9 mouse cellular contexts compared by ENCODE assay signal in the genomic region with DNA sequence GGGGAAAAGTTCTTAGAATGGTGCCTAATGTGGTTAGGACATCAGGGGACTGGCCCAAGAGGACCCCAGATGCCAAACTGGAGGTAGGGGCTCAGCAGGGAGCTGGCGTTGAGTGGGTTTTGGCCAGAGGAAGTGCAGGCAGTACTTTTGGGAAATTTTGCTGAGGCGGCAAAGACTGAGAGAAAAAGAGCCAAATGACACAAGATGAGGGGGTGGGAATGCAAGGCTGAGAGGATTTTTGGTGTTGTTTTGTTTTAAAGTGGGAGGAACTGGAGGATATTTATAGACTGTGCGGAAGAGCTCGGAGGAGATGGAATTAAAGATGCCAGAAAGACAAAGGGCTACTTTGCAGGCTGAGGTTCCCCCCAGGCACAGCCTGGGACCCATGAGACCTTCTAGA. TPM values are rescaled to one million over a fixed set of nuclear protein-coding genes. Genes with fewer than 3 reads are reported as not detected.
A peak's percentile ranks its signal among the peaks of the same experiment; 100 is the strongest.
DNase-seq lines count a peak whose midpoint lies in the region; ATAC-seq and TF ChIP-seq lines count a peak whose summit lies in the region.
"Had no signal": no experiment of that assay in that cellular context is flagged by ENCODE, and none has a peak within 500 bp of the region (broad histone marks: within the 10 kb centered on the region; RNA-seq: fewer than 3 reads in every experiment).

No protein-coding gene starts in this region.

- DNase-seq in embryo, embryonic 10.5 days (ENCODE audit: low spot score), result peak; percentile 3
- no peak for DNase-seq in embryo, embryonic 11 days
- DNase-seq in limb, embryonic 10.5 days (ENCODE audit: low spot score), result no peak
- no peak for DNase-seq in natural killer cell, adult 2 months (ENCODE audit: low spot score in 2 of 2)

- no peak overlapping the region for H3K4me2 ChIP-seq in limb, embryonic 12.5 days
- no peak overlapping the region for H3K4me2 ChIP-seq in embryonic facial prominence, embryonic 15.5 days (replicated peaks)

- no peak overlapping the region for H3K9ac ChIP-seq in limb, embryonic 12.5 days (replicated peaks)
- no peak overlapping the region for H3K9ac ChIP-seq in embryonic facial prominence, embryonic 15.5 days

- H3K4me1 ChIP-seq in limb, embryonic 12.5 days (replicated peaks), result peaks cover 18% of the 10 kb centered on the region
- H3K4me1 ChIP-seq in limb, embryonic 10.5 days, result peaks cover 24% of the 10 kb centered on the region
- H3K4me1 ChIP-seq in embryonic facial prominence, embryonic 15.5 days, result 0 out of 2 replicates have a peak, but pooled peaks cover 4% of the 10 kb centered on the region
- no peaks in the 10 kb centered on the region for H3K4me1 ChIP-seq in small intestine, adult 2 months (ENCODE audit: control insufficient read depth, insufficient read depth, insufficient read length, low read length)

- no peak overlapping the region for H3K4me3 ChIP-seq in limb, embryonic 12.5 days (replicated peaks)
- no peak overlapping the region for H3K4me3 ChIP-seq in limb, embryonic 10.5 days
- H3K4me3 ChIP-seq in embryonic facial prominence, embryonic 15.5 days (replicated peaks), result no peak overlapping the region
- H3K4me3 ChIP-seq in small intestine, adult 2 months (ENCODE audit: low read depth, low read length), result no peak overlapping the region

- peak overlapping the region; percentile 62 for H3K27ac ChIP-seq in limb, embryonic 12.5 days
- no peak overlapping the region for H3K27ac ChIP-seq in limb, embryonic 10.5 days
- H3K27ac ChIP-seq in embryonic facial prominence, embryonic 15.5 days (replicated peaks), result peak overlapping the region; percentile 58; the same call in 1 of the 2 replicates
- peak overlapping the region; percentile 65 for H3K27ac ChIP-seq in small intestine, adult 2 months (ENCODE audit: insufficient read depth, low read depth, low read length)

- WGBS in limb, embryonic 12.5 days, result 91% methylated on average over 4 of the region's 4 CpGs
- 91% methylated on average over 4 of the region's 4 CpGs for WGBS in limb, embryonic 10.5 days
- WGBS in embryonic facial prominence, embryonic 15.5 days, result 52% methylated on average over 4 of the region's 4 CpGs
- 79% methylated on average over 4 of the region's 4 CpGs for WGBS in small intestine, adult 2 months

- TF ChIP-seq POLR2A in small intestine, adult 2 months (IDR thresholded peaks at IDR 0.05; ENCODE audit: low read depth, low read length), result no peak

- no peak for ATAC-seq in limb, embryonic 12.5 days (ENCODE audit: insufficient number of reproducible peaks, insufficient read depth, low FRiP score, low TSS enrichment, low read depth)
- ATAC-seq in embryonic facial prominence, embryonic 15.5 days (ENCODE audit: insufficient number of reproducible peaks, low FRiP score, low TSS enrichment, low read depth), result no peak
- ATAC-seq in megakaryocyte, adult 5-6 weeks (ENCODE audit: poor library complexity, severe bottlenecking), result no peak
- ATAC-seq: CD4-positive, CD25-positive, alpha-beta regulatory T cell, adult 4 months had no signal

- H3K27me3 ChIP-seq in limb, embryonic 12.5 days, result no peaks in the 10 kb centered on the region
- H3K27me3 ChIP-seq in limb, embryonic 10.5 days (ENCODE audit: low read depth, poor library complexity, severe bottlenecking), result no peaks in the 10 kb centered on the region
- H3K27me3 ChIP-seq in embryonic facial prominence, embryonic 15.5 days, result no peaks in the 10 kb centered on the region
- no peaks in the 10 kb centered on the region for H3K27me3 ChIP-seq in small intestine, adult 2 months (ENCODE audit: control insufficient read depth, insufficient read depth, low read length)

- no peaks in the 10 kb centered on the region for H3K9me3 ChIP-seq in limb, embryonic 12.5 days
- no peaks in the 10 kb centered on the region for H3K9me3 ChIP-seq in limb, embryonic 10.5 days (replicated peaks)
- H3K9me3 ChIP-seq in embryonic facial prominence, embryonic 15.5 days (replicated peaks), result no peaks in the 10 kb centered on the region

- peaks cover 38% of the 10 kb centered on the region for H3K36me3 ChIP-seq in limb, embryonic 12.5 days
- H3K36me3 ChIP-seq in limb, embryonic 10.5 days, result peaks cover 30% of the 10 kb centered on the region
- H3K36me3 ChIP-seq in embryonic facial prominence, embryonic 15.5 days, result peaks cover 31% of the 10 kb centered on the region
- H3K36me3 ChIP-seq in small intestine, adult 2 months (ENCODE audit: control insufficient read depth, insufficient read depth, low read length), result peaks cover 13% of the 10 kb centered on the region

- TF ChIP-seq CTCF in small intestine, adult 2 months (IDR thresholded peaks at IDR 0.05; ENCODE audit: extremely low read depth, insufficient read length, insufficient replicate concordance, low read depth, low read length), result no peak

RNA-seq across cellular contexts. Expression of a gene that starts 1.4 kb away (rescaled TPM):
- 52.2 and 52.5 TPM in 2 replicates for polyA plus RNA-seq in limb, embryonic 12.5 days (2016; fragmentation: Nextera tagmentation; extraction: Ambion mirVana)
- polyA plus RNA-seq in limb, embryonic 10.5 days (2016; fragmentation: Nextera tagmentation; extraction: Ambion mirVana), result 56.7 and 58.0 TPM in 2 replicates
- polyA plus RNA-seq in embryonic facial prominence, embryonic 15.5 days (2015; fragmentation: Nextera tagmentation; extraction: Ambion mirVana), result 26.2 and 29.3 TPM in 2 replicates
- polyA plus RNA-seq in small intestine, adult 2 months (2012; rRNA removed), result 0.09 TPM in 1 of 2 replicates, not detected in the other
- total RNA-seq in megakaryocyte, adult 5-6 weeks (2015), result 33.6 and 41.4 TPM in 2 replicates
- 44.8 and 53.7 TPM in 2 replicates for total RNA-seq in megakaryocyte, adult 5-6 weeks (2017)

RNA-seq across cellular contexts. Expression of a gene that starts 1.5 kb away (rescaled TPM):
- 1.3 and 1.4 TPM in 2 replicates for polyA plus RNA-seq in limb, embryonic 12.5 days (2016; fragmentation: Nextera tagmentation; extraction: Ambion mirVana)
- 0.59 and 0.63 TPM in 2 replicates for polyA plus RNA-seq in limb, embryonic 10.5 days (2016; fragmentation: Nextera tagmentation; extraction: Ambion mirVana)
- polyA plus RNA-seq in embryonic facial prominence, embryonic 15.5 days (2015; fragmentation: Nextera tagmentation; extraction: Ambion mirVana), result 2.7 and 3.4 TPM in 2 replicates
- not detected in 2 replicates for polyA plus RNA-seq in small intestine, adult 2 months (2012; rRNA removed)
- 1.7 and 3.9 TPM in 2 replicates for total RNA-seq in megakaryocyte, adult 5-6 weeks (2015)
- 1.2 and 2.7 TPM in 2 replicates for total RNA-seq in megakaryocyte, adult 5-6 weeks (2017)

RNA-seq across cellular contexts. Expression of a gene that starts 16.8 kb away (rescaled TPM):
- polyA plus RNA-seq in limb, embryonic 12.5 days (2016; fragmentation: Nextera tagmentation; extraction: Ambion mirVana), result 29.3 and 35.9 TPM in 2 replicates
- 13.2 and 25.3 TPM in 2 replicates for polyA plus RNA-seq in limb, embryonic 10.5 days (2016; fragmentation: Nextera tagmentation; extraction: Ambion mirVana)
- polyA plus RNA-seq in embryonic facial prominence, embryonic 15.5 days (2015; fragmentation: Nextera tagmentation; extraction: Ambion mirVana), result 43.1 and 50.0 TPM in 2 replicates
- polyA plus RNA-seq in small intestine, adult 2 months (2012; rRNA removed), result 82.5 and 154 TPM in 2 replicates
- total RNA-seq in megakaryocyte, adult 5-6 weeks (2015), result 16.2 and 17.6 TPM in 2 replicates
- 19.8 and 21.6 TPM in 2 replicates for total RNA-seq in megakaryocyte, adult 5-6 weeks (2017)

Comparison
In these comparisons a context has a peak if more than half of its experiments do, and no peak if none do; other contexts are left out.
1. RNA of a gene that starts 1.4 kb away (polyA plus RNA-seq): 56.7 to 58.0 TPM in limb, embryonic 10.5 days, 52.2 to 52.5 TPM in limb, embryonic 12.5 days and 26.2 to 29.3 TPM in embryonic facial prominence, embryonic 15.5 days; 0.09 TPM in small intestine, adult 2 months; every median in the first group is over 10 times any median in the second.